Mouse (Mus musculus) heart, postnatal 0 days (tissue): ENCODE data around the gene Armc10.

Experiments
- CTCF ChIP-seq: IDR thresholded peaks from 2 replicates; pipeline ENCODE4 v1.5.1; 2016; ENCODE audit warnings: antibody characterized with exemption, control low read depth, low read depth
- EP300 ChIP-seq: IDR thresholded peaks from 2 replicates; pipeline ENCODE4 v1.6.1; 2016; ENCODE audit warnings: antibody characterized with exemption, low read depth

- TF ChIP-seq CTCF: no peak
- TF ChIP-seq EP300: no peak
Observed at GRCm38 (mm10) chr5:21692230-21692629, 46.6 kb downstream of the Armc10 start.
